Mouse (Mus musculus) forebrain, postnatal 0 days (tissue): ENCODE data around the gene Olfr695. TPM values are rescaled to one million over a fixed set of nuclear protein-coding genes. Genes with fewer than 3 reads are reported as not detected.
"Not testable (repeated sequence)": the region's sequence is repeated elsewhere in the genome, so short reads cannot be mapped to it uniquely, and the experiment has no call there.

Experiments
- ATAC-seq: fragments of 200-750 bp; cut with Nextera tagmentation; 2 replicates; pipeline ENCODE4 v1.8.0; 2017; ENCODE audit warnings: mild to moderate bottlenecking, moderate library complexity
- DNase-seq: peaks from one replicate; pipeline ENCODE4 v3.0.0-alpha.2; 2015
- H3K27ac ChIP-seq: fragments of 300-500 bp; sonication (generic); 2 replicates; pipeline ENCODE4 v1.5.1; 2014; ENCODE audit warnings: low read depth, mild to moderate bottlenecking, antibody characterized with exemption, low read length, moderate library complexity, mixed read lengths
- H3K27me3 ChIP-seq: fragments of 300-500 bp; sonication (generic); 2 replicates; pipeline ENCODE4 v1.6.1; 2014; ENCODE audit warnings: mild to moderate bottlenecking, low read length, mixed read lengths; ENCODE audit not compliant: insufficient read depth
- H3K36me3 ChIP-seq: fragments of 300-500 bp; sonication (generic); 2 replicates; pipeline ENCODE4 v1.6.1; 2014; ENCODE audit warnings: mild to moderate bottlenecking, moderate library complexity; ENCODE audit not compliant: insufficient read depth
- H3K4me1 ChIP-seq: fragments of 300-500 bp; sonication (generic); 2 replicates; pipeline ENCODE4 v1.6.1; 2014; ENCODE audit warnings: antibody characterized with exemption; ENCODE audit not compliant: insufficient read depth
- H3K4me2 ChIP-seq: fragments of 300-500 bp; sonication (generic); 2 replicates; pipeline ENCODE4 v1.6.1; 2014; ENCODE audit warnings: low read depth, mild to moderate bottlenecking, moderate library complexity
- H3K4me3 ChIP-seq: fragments of 300-500 bp; sonication (generic); 2 replicates; pipeline ENCODE4 v1.5.1; 2014; ENCODE audit warnings: low read depth, low read length, mixed read lengths
- H3K9ac ChIP-seq: fragments of 300-500 bp; sonication (generic); 2 replicates; pipeline ENCODE4 v1.6.1; 2014; ENCODE audit warnings: mild to moderate bottlenecking
- H3K9me3 ChIP-seq: fragments of 300-500 bp; sonication (generic); 2 replicates; pipeline ENCODE4 v1.6.1; 2016; ENCODE audit warnings: low read length
- CTCF ChIP-seq: sonication (generic); IDR thresholded peaks from 2 replicates; pipeline ENCODE4 v1.5.1; 2016; ENCODE audit warnings: antibody characterized with exemption, control low read depth, low read depth
- WGBS: fragments of 180-500 bp; shearing (Covaris S2); extraction: QIAGEN DNeasy Blood & Tissue Kit; methylation state at CpG from one replicate; pipeline ENCODE4 v1.1.7; 2014; 5-methylcytosine and 5-hydroxymethylcytosine counted together
- polyA plus RNA-seq: library from polyadenylated mRNA; unstranded; fragments of >200 nt; fragmentation: Nextera tagmentation; extraction: Ambion mirVana; gene quantifications from 2 replicates; pipeline ENCODE4 v1.2.1, GENCODE M21; 2015
- total RNA-seq: library from RNA; depleted of rRNA; stranded (reverse); fragments of >200 nt; gene quantifications from 2 replicates; pipeline ENCODE4 v1.2.3, GENCODE M21; 2014; rRNA removed

Gene Olfr695
- total RNA-seq (not detected in 2 replicates), polyA plus RNA-seq (not detected in 2 replicates)

- Histone ChIP-seq H3K36me3 (no peaks in the 10 kb centered on the region), H3K4me2 (no peak within 1 kb of the TSS), H3K27ac (no peak within 1 kb of the TSS), H3K27me3 (no peaks in the 10 kb centered on the region), H3K9ac (no peak within 1 kb of the TSS), H3K9me3 (no peaks in the 10 kb centered on the region), H3K4me3 (no peak within 1 kb of the TSS), H3K4me1 (no peaks in the 10 kb centered on the region)
- ATAC-seq (no peak), DNase-seq (no peak)
- no peak for TF ChIP-seq CTCF
These were observed at the start of gene Olfr695 for GRCm38 (mm10) chr7:106716296-106716695. TSS of gene Olfr695 (minus strand) at chr7:106716396.

- not testable (repeated sequence) for H3K27ac ChIP-seq, H3K4me3 ChIP-seq, H3K27me3 ChIP-seq, H3K36me3 ChIP-seq, H3K4me1 ChIP-seq, ATAC-seq, H3K4me2 ChIP-seq, H3K9me3 ChIP-seq, DNase-seq, H3K9ac ChIP-seq
- 93% methylated on average over 2 of the region's 2 CpGs for WGBS
These were observed 44.8 kb upstream of the Olfr695 start for GRCm38 (mm10) chr7:106761008-106761407.

DNA sequence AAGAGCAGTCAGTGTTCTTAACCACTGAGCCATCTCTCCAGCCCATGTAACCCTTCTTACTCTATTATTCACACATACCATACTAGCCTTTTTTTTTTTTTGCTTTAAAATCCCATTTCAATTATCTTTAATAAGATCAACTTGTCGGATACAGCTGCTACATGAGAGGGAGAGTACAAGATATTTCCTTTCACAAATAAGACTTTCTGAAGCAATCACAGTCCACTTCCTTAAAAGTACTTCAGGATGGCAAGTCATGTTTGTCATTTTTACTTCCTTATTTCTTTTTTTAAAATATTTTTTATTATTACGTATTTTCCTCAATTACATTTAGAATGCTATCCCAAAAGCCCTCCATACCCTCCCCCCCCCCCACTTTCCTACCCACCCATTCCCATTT is 42.6 kb upstream of the Olfr695 start:
- ATAC-seq: no peak
- no peak for TF ChIP-seq CTCF
- Histone ChIP-seq H3K27ac (no peak overlapping the region), H3K4me2 (no peak overlapping the region), H3K36me3 (no peaks in the 10 kb centered on the region), H3K4me3 (no peak overlapping the region), H3K27me3 (no peaks in the 10 kb centered on the region), H3K9ac (no peak overlapping the region), H3K9me3 (no peaks in the 10 kb centered on the region), H3K4me1 (no peaks in the 10 kb centered on the region)
- WGBS: 85% methylated on average over 2 of the region's 2 CpGs
- no peak for DNase-seq

- no peak within 1 kb of the TSS for H3K4me3 ChIP-seq
- no peaks in the 10 kb centered on the region for H3K27me3 ChIP-seq
- H3K36me3 ChIP-seq: no peaks in the 10 kb centered on the region
- DNase-seq: no peak
- H3K9ac ChIP-seq: no peak within 1 kb of the TSS
- no peak for ATAC-seq
- H3K4me1 ChIP-seq: no peaks in the 10 kb centered on the region
- H3K4me2 ChIP-seq: no peak within 1 kb of the TSS
- H3K9me3 ChIP-seq: no peaks in the 10 kb centered on the region
- no peak for TF ChIP-seq CTCF
- no peak within 1 kb of the TSS for H3K27ac ChIP-seq
These were observed 39.1 kb upstream of the Olfr695 start, which contains the start of gene Olfr698 for GRCm38 (mm10) chr7:106755297-106755696. TSS of gene Olfr698 (minus strand) at chr7:106755397.

- no peak for TF ChIP-seq CTCF
- no peak for ATAC-seq
These were observed 29.6 kb upstream of the Olfr695 start for GRCm38 (mm10) chr7:106745811-106746210.

GRCm38 (mm10) chr7:106742343-106742742 is 26.1 kb upstream of the Olfr695 start, which contains the start of gene Olfr697:
TSS of gene Olfr697 (minus strand) at chr7:106742443.
- Histone ChIP-seq H3K27ac (no peak within 1 kb of the TSS), H3K9ac (no peak within 1 kb of the TSS), H3K4me3 (no peak within 1 kb of the TSS), H3K9me3 (no peaks in the 10 kb centered on the region), H3K27me3 (no peaks in the 10 kb centered on the region), H3K4me1 (no peaks in the 10 kb centered on the region), H3K36me3 (no peaks in the 10 kb centered on the region), H3K4me2 (no peak within 1 kb of the TSS)
- DNase-seq (no peak), ATAC-seq (no peak)
- TF ChIP-seq CTCF: no peak
- 92% methylated on average over 1 of the region's 1 CpGs for WGBS

More at GRCm38 (mm10) chr7:106745811-106746210, 29.6 kb upstream of the Olfr695 start:
- Histone ChIP-seq H3K4me2 (no peak overlapping the region), H3K36me3 (no peaks in the 10 kb centered on the region), H3K4me3 (no peak overlapping the region), H3K4me1 (no peaks in the 10 kb centered on the region), H3K27me3 (no peaks in the 10 kb centered on the region), H3K27ac (no peak overlapping the region), H3K9ac (no peak overlapping the region), H3K9me3 (no peaks in the 10 kb centered on the region)
- no peak for DNase-seq
- WGBS: 92% methylated on average over 5 of the region's 5 CpGs

DNA sequence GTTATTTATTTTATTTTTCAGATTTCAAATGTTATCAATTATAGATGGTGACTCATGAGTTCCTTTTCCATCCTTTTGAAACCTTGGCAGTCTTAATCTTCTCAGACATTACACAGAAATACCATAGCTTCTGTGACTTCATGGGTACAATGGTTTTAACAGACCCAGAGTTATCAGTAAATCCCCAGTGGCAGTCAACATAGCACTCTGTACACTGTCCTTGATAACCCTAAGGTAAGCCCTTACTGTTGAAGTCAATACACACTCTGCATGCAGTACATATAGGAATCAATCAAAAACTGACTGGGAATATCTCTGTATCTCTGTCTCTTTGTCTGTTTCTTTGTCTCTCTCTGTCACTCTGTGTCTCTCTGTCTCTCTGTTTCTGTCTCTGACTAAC is 20.8 kb upstream of the Olfr695 start:
- no peak for ATAC-seq
- no peak overlapping the region for H3K4me3 ChIP-seq
- TF ChIP-seq CTCF: no peak
- no peak overlapping the region for H3K9ac ChIP-seq
- DNase-seq: no peak
- H3K27ac ChIP-seq: no peak overlapping the region
- no peaks in the 10 kb centered on the region for H3K27me3 ChIP-seq
- no peaks in the 10 kb centered on the region for H3K36me3 ChIP-seq
- no peak overlapping the region for H3K4me2 ChIP-seq
- H3K9me3 ChIP-seq: no peaks in the 10 kb centered on the region
- H3K4me1 ChIP-seq: no peaks in the 10 kb centered on the region

- no peak for ATAC-seq
- H3K9me3 ChIP-seq: no peaks in the 10 kb centered on the region
- no peak overlapping the region for H3K27ac ChIP-seq
- no peaks in the 10 kb centered on the region for H3K4me1 ChIP-seq
- H3K27me3 ChIP-seq: no peaks in the 10 kb centered on the region
- H3K4me3 ChIP-seq: no peak overlapping the region
- 63% methylated on average over 2 of the region's 2 CpGs for WGBS
- no peak for TF ChIP-seq CTCF
- no peak overlapping the region for H3K9ac ChIP-seq
- DNase-seq: no peak
- no peaks in the 10 kb centered on the region for H3K36me3 ChIP-seq
- H3K4me2 ChIP-seq: no peak overlapping the region
These were observed 17.5 kb upstream of the Olfr695 start for GRCm38 (mm10) chr7:106733717-106734116.

DNA sequence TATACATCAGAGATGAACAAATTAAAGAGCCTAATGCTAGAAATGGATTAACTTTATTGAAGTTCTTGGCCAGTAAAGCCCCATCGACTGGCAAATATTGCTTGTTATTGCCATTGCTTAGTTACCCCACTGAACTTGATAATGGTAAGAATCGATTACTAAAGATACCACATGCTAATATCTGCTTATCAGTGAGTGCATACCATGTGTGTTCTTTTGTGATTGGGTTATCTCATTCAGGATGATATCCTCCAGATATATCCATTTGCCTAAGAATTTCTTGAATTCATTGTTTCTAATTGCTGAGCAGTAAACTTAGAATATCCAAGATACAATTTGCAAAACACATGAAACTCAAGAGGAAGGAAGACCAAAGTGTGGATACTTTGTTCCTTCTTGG is 9.5 kb upstream of the Olfr695 start:
- H3K36me3 ChIP-seq, H3K27ac ChIP-seq, H3K27me3 ChIP-seq, H3K4me3 ChIP-seq, H3K4me1 ChIP-seq, DNase-seq, H3K9me3 ChIP-seq, H3K9ac ChIP-seq, ATAC-seq, H3K4me2 ChIP-seq: not testable (repeated sequence)
- WGBS: 93% methylated on average over 2 of the region's 2 CpGs
